Mouse (Mus musculus): ENCODE results near the gene Kmt5b. TPM values are rescaled to one million over a fixed set of nuclear protein-coding genes. Genes with fewer than 3 reads are reported as not detected.

Gene Kmt5b
- polyA plus RNA-seq, 1 experiment from 2014 or later = 24.4 TPM

- Histone ChIP-seq H3K4me3 (replicated peaks) (no peak overlapping the region), H3K27me3 (replicated peaks) (no peaks in the 10 kb centered on the region), H3K4me2 (no peak overlapping the region), H3K36me3 (no peaks in the 10 kb centered on the region), H3K9ac (no peak overlapping the region), H3K4me1 (no peaks in the 10 kb centered on the region; the same call in 1 of the 2 replicates), H3K9me3 (no peaks in the 10 kb centered on the region), H3K27ac (peak overlapping the region; percentile 67)
- peak; percentile 90 for ATAC-seq (ENCODE audit: insufficient read depth, low FRiP score, low read depth)
- WGBS = 36% methylated on average over 4 of the region's 4 CpGs
Measured at GRCm38 (mm10) chr19:3832851-3833353, 65.7 kb downstream of the Kmt5b start.

- 83% methylated on average over 7 of the region's 7 CpGs for WGBS
- no peaks in the 10 kb centered on the region for H3K27me3 ChIP-seq (replicated peaks)
- no peak for ATAC-seq (ENCODE audit: insufficient read depth, low FRiP score, low read depth)
- H3K4me3 ChIP-seq (replicated peaks) = no peak overlapping the region
- no peaks in the 10 kb centered on the region for H3K9me3 ChIP-seq
- H3K4me2 ChIP-seq = no peak overlapping the region
- H3K4me1 ChIP-seq = no peaks in the 10 kb centered on the region; the same call in 1 of the 2 replicates
- peak overlapping the region; percentile 1; the same call in 1 of the 2 replicates for H3K27ac ChIP-seq
- H3K36me3 ChIP-seq = no peaks in the 10 kb centered on the region
- H3K9ac ChIP-seq = no peak overlapping the region
Measured at GRCm38 (mm10) chr19:3834301-3834700, 67.1 kb downstream of the Kmt5b start.

GRCm38 (mm10) chr19:3836791-3837190 lies 69.6 kb downstream of the Kmt5b start:
- ATAC-seq (ENCODE audit: insufficient read depth, low FRiP score, low read depth) = no peak
- 88% methylated on average over 9 of the region's 9 CpGs for WGBS
- Histone ChIP-seq H3K36me3 (no peaks in the 10 kb centered on the region), H3K4me1 (peaks cover 7% of the 10 kb centered on the region; the same call in 1 of the 2 replicates), H3K9me3 (no peaks in the 10 kb centered on the region), H3K27ac (no peak overlapping the region), H3K27me3 (replicated peaks) (no peaks in the 10 kb centered on the region), H3K9ac (no peak overlapping the region), H3K4me3 (replicated peaks) (no peak overlapping the region), H3K4me2 (no peak overlapping the region)

- Histone ChIP-seq H3K27ac (no peak overlapping the region), H3K9ac (no peak overlapping the region), H3K4me2 (no peak overlapping the region), H3K9me3 (no peaks in the 10 kb centered on the region), H3K4me3 (replicated peaks) (no peak overlapping the region), H3K27me3 (replicated peaks) (no peaks in the 10 kb centered on the region), H3K4me1 (peaks cover 11% of the 10 kb centered on the region; the same call in 1 of the 2 replicates), H3K36me3 (no peaks in the 10 kb centered on the region)
- ATAC-seq (ENCODE audit: insufficient read depth, low FRiP score, low read depth) = no peak
- WGBS = 69% methylated on average over 3 of the region's 3 CpGs
Measured at GRCm38 (mm10) chr19:3838931-3839330, 71.7 kb downstream of the Kmt5b start.

GRCm38 (mm10) chr19:3839686-3840085 lies 72.5 kb downstream of the Kmt5b start:
- Histone ChIP-seq H3K9ac (no peak overlapping the region), H3K9me3 (no peaks in the 10 kb centered on the region), H3K4me3 (replicated peaks) (no peak overlapping the region), H3K36me3 (no peaks in the 10 kb centered on the region), H3K27ac (peak overlapping the region; percentile 77), H3K27me3 (replicated peaks) (no peaks in the 10 kb centered on the region), H3K4me1 (peaks cover 11% of the 10 kb centered on the region; the same call in 1 of the 2 replicates), H3K4me2 (no peak overlapping the region)
- no peak for ATAC-seq (ENCODE audit: insufficient read depth, low FRiP score, low read depth)
- 30% methylated on average over 2 of the region's 2 CpGs for WGBS

GRCm38 (mm10) chr19:3840214-3840651 lies 73.0 kb downstream of the Kmt5b start:
- Histone ChIP-seq H3K27me3 (replicated peaks) (no peaks in the 10 kb centered on the region), H3K36me3 (no peaks in the 10 kb centered on the region), H3K4me1 (peaks cover 11% of the 10 kb centered on the region; the same call in 1 of the 2 replicates), H3K4me3 (replicated peaks) (no peak overlapping the region), H3K4me2 (no peak overlapping the region), H3K27ac (peak overlapping the region; percentile 77), H3K9ac (no peak overlapping the region), H3K9me3 (no peaks in the 10 kb centered on the region)
- 31% methylated on average over 5 of the region's 5 CpGs for WGBS
- no peak for ATAC-seq (ENCODE audit: insufficient read depth, low FRiP score, low read depth)

- H3K9me3 ChIP-seq = no peaks in the 10 kb centered on the region
- peaks cover 11% of the 10 kb centered on the region; the same call in 1 of the 2 replicates for H3K4me1 ChIP-seq
- H3K4me2 ChIP-seq = no peak overlapping the region
- no peaks in the 10 kb centered on the region for H3K36me3 ChIP-seq
- H3K27me3 ChIP-seq (replicated peaks) = no peaks in the 10 kb centered on the region
- 72% methylated on average over 5 of the region's 5 CpGs for WGBS
- no peak overlapping the region for H3K9ac ChIP-seq
- no peak overlapping the region for H3K4me3 ChIP-seq (replicated peaks)
- no peak for ATAC-seq (ENCODE audit: insufficient read depth, low FRiP score, low read depth)
- H3K27ac ChIP-seq = peak overlapping the region; percentile 77
Measured at GRCm38 (mm10) chr19:3840685-3841084, 73.5 kb downstream of the Kmt5b start.

- Histone ChIP-seq H3K27me3 (replicated peaks) (no peaks in the 10 kb centered on the region), H3K4me1 (peaks cover 11% of the 10 kb centered on the region; the same call in 1 of the 2 replicates), H3K4me3 (replicated peaks) (no peak overlapping the region), H3K9me3 (no peaks in the 10 kb centered on the region), H3K4me2 (0 out of 2 replicates have a peak overlapping the region, but pooled peaks have one; percentile 14), H3K9ac (no peak overlapping the region), H3K36me3 (no peaks in the 10 kb centered on the region), H3K27ac (peak overlapping the region; percentile 41)
- 35% methylated on average over 12 of the region's 12 CpGs for WGBS
- peak; percentile 84 for ATAC-seq (ENCODE audit: insufficient read depth, low FRiP score, low read depth)
Measured at GRCm38 (mm10) chr19:3842359-3843148, 75.3 kb downstream of the Kmt5b start.

GRCm38 (mm10) chr19:3843629-3844028 lies 76.4 kb downstream of the Kmt5b start:
- ATAC-seq (ENCODE audit: insufficient read depth, low FRiP score, low read depth) = no peak
- Histone ChIP-seq H3K4me1 (peaks cover 11% of the 10 kb centered on the region; the same call in 1 of the 2 replicates), H3K9ac (no peak overlapping the region), H3K4me2 (no peak overlapping the region), H3K4me3 (replicated peaks) (no peak overlapping the region), H3K9me3 (no peaks in the 10 kb centered on the region), H3K27ac (peak overlapping the region; percentile 41; the same call in 1 of the 2 replicates), H3K36me3 (no peaks in the 10 kb centered on the region), H3K27me3 (replicated peaks) (no peaks in the 10 kb centered on the region)
- 58% methylated on average over 2 of the region's 2 CpGs for WGBS

GRCm38 (mm10) chr19:3844836-3845235 lies 77.6 kb downstream of the Kmt5b start:
- no peak overlapping the region for H3K27ac ChIP-seq
- H3K4me1 ChIP-seq = peaks cover 15% of the 10 kb centered on the region; the same call in 1 of the 2 replicates
- H3K4me3 ChIP-seq (replicated peaks) = no peak overlapping the region
- WGBS = 95% methylated on average over 1 of the region's 1 CpGs
- H3K9me3 ChIP-seq = no peaks in the 10 kb centered on the region
- no peaks in the 10 kb centered on the region for H3K27me3 ChIP-seq (replicated peaks)
- no peak overlapping the region for H3K9ac ChIP-seq
- no peaks in the 10 kb centered on the region for H3K36me3 ChIP-seq
- no peak overlapping the region for H3K4me2 ChIP-seq
- no peak for ATAC-seq (ENCODE audit: insufficient read depth, low FRiP score, low read depth)

GRCm38 (mm10) chr19:3845339-3845738 lies 78.1 kb downstream of the Kmt5b start:
- no peak overlapping the region for H3K27ac ChIP-seq
- peaks cover 13% of the 10 kb centered on the region; the same call in 1 of the 2 replicates for H3K4me1 ChIP-seq
- H3K9ac ChIP-seq = no peak overlapping the region
- no peak overlapping the region for H3K4me3 ChIP-seq (replicated peaks)
- 91% methylated on average over 11 of the region's 11 CpGs for WGBS
- no peaks in the 10 kb centered on the region for H3K36me3 ChIP-seq
- no peaks in the 10 kb centered on the region for H3K27me3 ChIP-seq (replicated peaks)
- no peaks in the 10 kb centered on the region for H3K9me3 ChIP-seq
- H3K4me2 ChIP-seq = no peak overlapping the region
- ATAC-seq (ENCODE audit: insufficient read depth, low FRiP score, low read depth) = no peak

- H3K9me3 ChIP-seq = no peaks in the 10 kb centered on the region
- H3K27me3 ChIP-seq (replicated peaks) = no peaks in the 10 kb centered on the region
- ATAC-seq (ENCODE audit: insufficient read depth, low FRiP score, low read depth) = no peak
- H3K4me1 ChIP-seq = peaks cover 13% of the 10 kb centered on the region
- H3K36me3 ChIP-seq = no peaks in the 10 kb centered on the region
- no peak overlapping the region for H3K9ac ChIP-seq
- H3K27ac ChIP-seq = no peak overlapping the region
- H3K4me2 ChIP-seq = no peak overlapping the region
- 73% methylated on average over 1 of the region's 1 CpGs for WGBS
- no peak overlapping the region for H3K4me3 ChIP-seq (replicated peaks)
Measured at GRCm38 (mm10) chr19:3845803-3846406, 78.7 kb downstream of the Kmt5b start.
